Mouse (Mus musculus): ENCODE measurements around the gene Mto1.
"Not testable (repeated sequence)": the region's sequence is repeated elsewhere in the genome, so short reads cannot be mapped to it uniquely, and the experiment has no call there.

Mto1 gene

DNA sequence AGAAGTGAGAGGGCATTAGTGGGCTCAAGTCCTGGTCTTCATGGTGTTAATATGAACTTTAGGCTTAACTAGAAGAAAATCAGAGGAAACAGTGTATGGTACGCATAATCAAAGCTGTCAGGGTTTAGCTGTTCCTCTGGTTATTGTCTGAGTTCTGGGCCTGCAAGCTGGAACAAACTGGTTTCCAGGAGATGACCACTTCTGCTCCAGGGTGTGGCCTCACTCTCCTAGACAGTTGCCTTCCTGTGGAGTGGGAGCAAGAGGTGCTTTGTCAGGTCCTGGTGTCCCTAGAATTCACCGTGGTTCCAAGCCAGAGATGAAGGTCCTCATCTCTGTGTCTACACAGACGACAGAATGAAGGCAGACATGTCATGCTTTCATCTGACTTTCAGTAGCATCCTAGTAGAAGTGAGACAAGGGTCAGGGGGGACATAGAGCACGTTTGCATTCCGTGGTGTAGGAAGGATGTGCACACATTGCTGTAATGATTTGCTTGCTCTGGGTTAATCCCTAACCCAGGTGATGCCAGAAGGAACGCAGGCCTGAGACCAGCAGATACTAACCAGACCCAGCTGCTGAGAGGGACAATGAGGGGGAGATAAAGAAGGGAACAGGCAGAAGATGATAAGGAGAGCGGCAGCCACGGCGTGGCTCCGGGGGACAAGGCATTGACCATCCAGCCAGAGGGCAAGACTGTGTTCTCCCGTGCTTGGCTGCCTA is 58.2 kb downstream of the Mto1 start:
- no peak for DNase-seq (ENCODE audit: low spot score)

DNA sequence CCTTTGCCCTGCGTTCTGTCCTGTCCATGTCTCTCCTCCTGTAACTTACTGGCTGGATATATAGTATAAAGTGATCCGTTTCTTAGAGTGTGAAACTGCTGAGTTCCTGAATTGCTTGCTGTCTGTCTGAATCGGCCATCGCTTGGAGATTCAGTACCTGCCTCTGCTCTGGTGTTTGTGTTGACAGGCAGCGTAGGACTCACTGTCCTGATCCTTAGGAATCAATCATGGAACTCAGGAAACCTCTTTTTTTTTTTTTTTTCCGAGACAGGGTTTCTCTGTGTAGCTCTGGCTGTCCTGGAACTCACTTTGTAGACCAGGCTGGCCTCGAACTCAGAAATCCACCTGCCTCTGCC is 58.7 kb downstream of the Mto1 start:
- no peak for DNase-seq (ENCODE audit: low spot score)

DNA sequence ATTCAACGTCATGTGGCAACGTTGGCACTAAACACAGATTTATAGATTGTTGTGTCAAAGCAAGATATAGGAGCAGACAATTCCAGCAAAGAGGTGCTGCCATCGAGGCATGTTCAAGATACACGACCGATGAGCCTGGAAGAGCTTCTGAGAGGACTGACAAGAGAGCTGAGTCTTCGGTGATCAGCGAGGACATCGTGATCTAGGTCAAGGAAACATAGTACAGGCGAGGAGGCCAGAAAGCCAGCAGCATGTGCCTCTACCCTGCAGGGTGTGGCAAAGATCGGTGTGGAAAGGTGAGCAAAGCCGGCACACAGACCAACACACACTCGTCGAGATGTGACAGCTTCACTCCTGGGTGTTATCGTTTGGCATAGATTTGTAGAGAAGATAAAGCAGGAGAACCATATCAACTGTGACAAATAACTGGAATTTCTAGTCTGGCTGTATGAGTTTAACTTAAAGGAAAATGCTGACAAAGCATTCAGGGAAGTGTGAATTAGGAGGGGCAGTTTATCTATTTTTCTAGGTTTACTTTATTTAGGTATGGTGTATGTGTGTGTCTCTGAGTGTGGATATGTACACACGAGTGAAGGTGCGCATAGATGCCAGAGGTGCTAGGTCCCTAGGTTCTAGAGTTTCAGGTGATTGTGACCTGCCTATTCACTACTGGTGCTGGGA is 60.2 kb downstream of the Mto1 start:
- DNase-seq (ENCODE audit: low spot score) = no peak

DNA sequence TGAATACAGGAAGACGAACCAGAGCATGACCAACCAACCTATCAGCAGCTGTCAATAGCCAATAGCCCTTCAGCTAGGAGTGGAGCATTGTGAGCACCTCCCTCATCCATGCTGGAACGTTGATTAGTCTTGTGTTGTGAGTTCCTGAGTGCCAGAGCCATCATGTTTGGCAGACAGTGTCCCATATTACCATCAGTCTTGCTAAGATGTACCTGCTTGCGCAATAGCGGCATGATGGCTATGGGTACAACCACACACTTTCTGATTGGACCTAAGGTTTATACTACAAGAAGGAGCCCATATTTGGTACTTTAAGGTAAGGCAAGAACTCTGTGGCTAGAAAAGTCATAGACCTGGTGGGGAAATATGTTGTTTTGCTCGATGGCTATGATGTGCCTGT is 63.7 kb downstream of the Mto1 start:
- no peak for DNase-seq (ENCODE audit: low spot score)

DNA sequence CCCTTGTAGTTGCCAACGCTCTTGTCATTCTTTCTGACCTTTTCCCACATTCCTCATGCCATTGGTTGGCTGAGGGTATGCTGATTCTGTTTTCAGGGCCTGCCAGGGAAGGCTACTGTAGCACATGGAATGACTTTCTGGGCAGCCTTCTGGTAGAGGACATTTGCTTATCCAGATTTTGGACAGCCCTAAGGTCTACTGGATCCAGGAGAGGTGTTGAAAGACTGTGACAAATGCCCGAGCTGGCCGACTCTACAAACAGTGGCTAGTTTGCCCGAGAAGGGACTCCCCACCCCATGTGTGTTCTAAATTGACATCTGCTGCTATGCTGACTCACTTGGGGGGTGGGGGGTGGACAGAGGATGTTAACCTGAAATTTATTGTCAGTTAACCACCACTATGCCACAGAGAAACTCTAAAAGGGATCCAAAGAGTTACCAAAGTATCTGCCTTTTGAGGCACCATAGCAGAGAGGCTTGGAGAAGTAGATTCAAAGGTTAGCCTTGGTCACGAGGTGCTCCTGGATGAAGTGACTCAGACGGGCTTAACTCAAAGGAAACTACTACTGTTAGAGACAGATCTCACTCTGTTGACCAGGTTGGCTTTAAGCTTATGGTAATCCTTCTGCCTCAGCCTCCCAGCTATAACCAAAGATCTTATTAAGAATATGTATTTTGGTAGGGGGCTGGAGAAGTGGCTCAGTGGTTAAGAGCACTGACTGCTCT is 65.9 kb downstream of the Mto1 start:
- no peak for DNase-seq (ENCODE audit: low spot score)

DNA sequence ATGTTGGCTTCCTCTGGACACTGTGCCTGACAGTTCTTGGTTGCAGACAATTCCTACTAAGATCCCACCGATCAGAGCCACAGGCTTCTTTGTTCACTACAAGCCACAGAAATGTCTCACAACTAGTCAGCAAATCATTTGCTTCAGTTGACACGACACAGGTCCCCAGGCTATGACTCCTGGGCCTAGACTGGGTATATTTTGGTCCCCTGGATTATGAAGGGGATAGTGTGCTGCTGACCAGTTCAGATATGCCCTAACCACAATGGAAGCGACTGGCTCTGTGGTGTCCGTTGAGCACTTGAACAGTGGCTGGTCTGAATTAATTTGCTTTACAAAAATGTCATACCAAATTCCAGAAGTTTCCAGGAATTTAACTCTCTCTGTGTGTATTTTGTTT is 66.7 kb downstream of the Mto1 start:
- DNase-seq (ENCODE audit: low spot score) = no peak

DNA sequence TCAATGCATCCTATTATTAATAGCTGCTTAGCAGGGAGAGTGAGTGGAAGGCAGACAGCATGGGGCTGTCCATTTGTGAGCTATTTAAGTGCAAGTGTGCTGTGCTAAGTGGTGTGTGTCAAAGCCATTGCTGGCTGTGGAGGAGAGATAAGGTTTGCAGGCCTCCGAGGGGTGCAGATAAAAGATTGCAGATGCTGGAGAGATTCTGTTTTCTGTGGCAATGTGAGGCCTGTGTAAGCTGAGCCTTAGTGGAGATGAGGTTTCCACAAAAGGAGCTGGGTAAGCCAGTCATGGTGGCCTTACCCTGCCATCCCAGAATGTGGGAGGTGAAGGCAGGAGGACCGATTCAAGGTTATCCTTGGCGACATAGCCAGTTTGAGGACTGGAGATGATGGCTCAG is 68.1 kb downstream of the Mto1 start:
- no peak for DNase-seq (ENCODE audit: low spot score)

DNA sequence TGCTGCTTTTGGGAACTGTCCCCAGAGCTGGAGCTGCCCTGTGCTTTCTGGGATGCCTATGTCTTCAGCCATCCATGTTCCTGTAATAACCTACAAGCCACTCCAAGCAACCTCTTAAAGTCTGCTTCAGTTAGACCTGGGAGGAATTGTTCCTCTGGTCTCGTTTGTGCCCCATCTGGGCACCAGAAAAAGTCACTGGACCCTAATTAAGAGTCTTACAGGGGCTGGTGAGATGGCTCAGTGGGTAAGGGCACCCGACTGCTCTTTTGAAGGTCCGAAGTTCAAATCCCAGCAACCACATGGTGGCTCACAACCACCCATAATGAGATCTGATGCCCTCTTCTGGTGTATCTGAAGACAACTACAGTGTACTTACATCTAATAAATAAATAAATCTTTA is 69.2 kb downstream of the Mto1 start:
- DNase-seq (ENCODE audit: low spot score) = not testable (repeated sequence)

DNA sequence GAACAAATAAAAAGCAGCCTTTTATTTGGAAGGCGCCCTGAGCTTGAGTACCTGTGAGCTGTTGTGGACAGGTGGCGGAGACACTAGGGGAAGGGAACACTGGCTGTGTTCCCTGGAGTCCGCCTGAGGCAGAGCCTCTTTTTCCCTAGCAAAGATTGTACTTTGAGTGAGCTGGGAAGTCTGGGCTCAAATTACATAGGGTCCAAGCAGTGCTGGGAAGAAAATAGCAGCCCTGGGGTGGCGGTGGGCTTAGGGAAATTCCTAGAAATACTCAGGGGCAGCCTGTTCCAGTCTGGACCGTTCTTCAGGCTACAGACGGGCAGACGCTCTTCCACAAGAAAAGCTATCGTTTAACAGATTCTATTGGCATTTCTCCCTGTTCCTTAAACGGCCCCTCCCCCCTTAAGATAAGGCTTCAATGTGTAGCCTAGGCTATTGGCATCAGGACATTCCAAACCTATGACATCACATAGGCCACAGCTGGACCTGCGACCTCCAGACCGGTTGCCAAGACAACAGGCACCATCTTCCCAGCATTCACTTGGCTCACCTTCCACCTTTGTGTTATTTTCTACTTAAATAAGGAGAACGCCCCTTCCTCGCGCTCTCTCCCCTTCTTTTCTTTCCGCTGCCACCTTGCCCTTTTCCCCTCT is 72.2 kb downstream of the Mto1 start:
- DNase-seq (ENCODE audit: low spot score) = peak; percentile 52

DNA sequence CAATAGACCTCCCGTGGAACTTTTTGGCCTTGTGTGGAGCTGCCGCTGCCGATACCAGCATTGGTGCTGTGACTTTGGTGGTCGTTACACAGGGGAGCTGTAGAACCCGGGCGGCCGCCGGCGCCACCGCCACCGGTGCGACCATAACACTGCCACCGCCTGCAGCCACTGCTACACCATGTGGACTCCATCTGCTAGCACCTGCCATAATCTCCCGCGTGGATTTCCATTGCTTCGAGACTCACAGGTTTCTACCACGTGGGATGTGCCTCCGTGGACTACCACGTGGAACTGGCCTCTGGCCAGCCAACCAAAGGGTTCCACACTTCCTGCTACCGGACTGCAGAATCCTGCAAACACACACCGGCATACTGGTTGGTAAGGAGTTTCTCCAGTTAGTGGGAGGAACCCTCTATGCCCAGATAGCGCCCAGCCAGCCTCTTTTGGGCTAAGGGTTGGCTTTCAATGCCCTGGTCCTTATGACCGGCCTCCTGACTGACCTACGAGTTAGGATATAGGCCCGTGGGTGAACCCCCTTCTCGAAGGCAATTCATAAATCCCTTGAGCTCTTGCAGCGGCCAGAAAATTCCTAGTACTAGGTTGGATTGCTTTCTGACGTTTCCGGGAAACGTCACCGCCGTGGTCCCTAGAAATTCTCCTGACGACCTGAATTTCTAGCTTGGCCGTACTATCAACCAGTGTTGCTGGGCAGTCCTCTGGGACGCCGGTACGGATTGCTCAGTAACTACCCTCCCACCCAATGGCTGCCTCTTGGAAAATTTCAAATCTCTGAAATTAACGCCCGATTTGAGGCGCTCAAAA is 73.0 kb downstream of the Mto1 start:
- peak; percentile 40 for DNase-seq (ENCODE audit: low spot score)

DNA sequence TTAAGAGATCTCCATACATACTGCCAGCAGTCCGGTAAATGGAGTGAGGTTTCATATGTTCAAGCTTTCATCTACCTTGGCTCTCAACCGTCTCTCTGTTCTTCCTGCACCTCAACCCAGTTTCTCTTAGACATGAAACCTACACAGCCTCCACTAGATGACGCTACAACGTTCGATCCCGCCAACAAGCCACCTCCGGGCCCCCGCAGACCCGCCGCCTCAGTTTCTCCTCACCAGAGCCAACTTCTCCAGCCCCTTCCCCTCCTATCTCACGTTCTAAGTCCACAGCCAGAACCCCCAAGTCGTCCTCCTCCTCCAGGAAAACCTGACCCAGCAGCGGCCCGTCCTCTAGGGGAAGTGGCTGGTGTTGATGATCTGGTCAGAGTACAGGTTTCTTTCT is 73.7 kb downstream of the Mto1 start:
- DNase-seq (ENCODE audit: low spot score) = no peak

Measured in ovary, adult 18-20 months (tissue).